Comparison of ENCODE assay signal across 8 mouse cellular contexts in the genomic region with DNA sequence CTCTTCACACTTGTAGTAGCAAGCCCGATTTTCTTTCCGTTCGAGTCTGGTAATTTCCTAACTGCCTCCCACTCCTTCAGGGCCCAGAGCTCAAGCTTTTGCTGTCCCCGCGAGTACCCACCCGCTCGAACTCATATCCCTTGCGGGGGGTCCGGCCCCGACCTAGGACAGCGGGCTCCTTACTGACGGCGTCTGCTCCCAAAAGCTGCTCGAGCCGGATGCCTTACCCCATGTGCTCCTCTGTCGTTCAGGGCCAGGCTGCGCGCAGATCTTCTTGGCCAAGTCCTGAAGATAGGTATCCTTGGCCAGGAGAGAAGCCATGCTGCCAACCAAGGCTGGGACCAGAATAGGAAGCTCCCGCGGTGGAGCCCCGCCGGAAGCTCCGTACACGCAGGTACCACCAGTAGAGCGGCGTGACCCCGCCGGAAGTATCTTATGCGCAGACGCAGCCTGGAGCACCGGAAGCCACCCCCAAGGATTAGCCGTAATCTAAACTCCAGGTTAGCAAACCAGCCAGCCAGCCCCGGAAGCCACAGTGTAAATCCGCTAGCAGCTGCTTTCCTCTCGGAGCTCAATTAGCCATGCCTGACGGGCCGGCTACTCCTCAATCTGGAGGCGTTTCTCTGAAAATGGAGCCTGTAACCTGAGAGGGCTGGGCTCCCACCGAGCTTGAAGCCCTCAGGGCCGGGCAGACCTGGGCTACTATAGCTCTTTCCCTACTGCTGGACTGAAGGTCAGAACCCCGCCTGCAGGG. TPM values are rescaled to one million over a fixed set of nuclear protein-coding genes. Genes with fewer than 3 reads are reported as not detected.
A peak's percentile ranks its signal among the peaks of the same experiment; 100 is the strongest.
DNase-seq lines count a peak whose midpoint lies in the region; ATAC-seq lines count a peak whose summit lies in the region.

A gene (minus strand): TSS at position 413 of the 754 bp plus-strand sequence.

- DNase-seq in adipocyte (ENCODE audit: low spot score): peak; percentile 94
- peak; percentile 98 for DNase-seq in embryo, embryonic 10 days (ENCODE audit: low spot score)
- DNase-seq in gastrocnemius, postnatal 10 days: peak; percentile 86
- peak; percentile 98 for DNase-seq in induced T-regulatory cell, adult 2 months (ENCODE audit: low read depth)
- peak; percentile 94 to 97 for DNase-seq in left cerebral cortex, adult 9 months (ENCODE audit: low spot score in 2 of 2)
- DNase-seq in right cerebral cortex, postnatal 14 days: peak; percentile 91
- DNase-seq in urinary bladder, postnatal 36 days (ENCODE audit: low spot score in 2 of 2): peak; percentile 94 to 96

- peak; percentile 94 for ATAC-seq in megakaryocyte progenitor cell, adult 5-6 weeks (replicated peaks; ENCODE audit: poor library complexity)

RNA-seq across cellular contexts. Expression of the gene that starts here (rescaled TPM):
- total RNA-seq in gastrocnemius, postnatal 10 days (2021): 10 to 100 TPM; 12.9 to 14.7 TPM
- 14.7 and 26.2 TPM in 2 replicates for total RNA-seq in megakaryocyte progenitor cell, adult 5-6 weeks (2015)
- 50.7 and 56.8 TPM in 2 replicates for total RNA-seq in megakaryocyte progenitor cell, adult 5-6 weeks (2017)

Comparison
In these comparisons a context has a peak if more than half of its experiments do, and no peak if none do; other contexts are left out.
1. Peak in every context shown above with its lines: DNase-seq and ATAC-seq.